Mouse (Mus musculus) 416B (cell line): ENCODE results near the gene Ago1.
A peak's percentile ranks its signal among the peaks of the same experiment; 100 is the strongest.

Source experiments
- DNase-seq: peaks from one replicate; pipeline ENCODE4 v3.0.0; 2011; ENCODE audit warnings: low read depth

The Ago1 gene

DNA sequence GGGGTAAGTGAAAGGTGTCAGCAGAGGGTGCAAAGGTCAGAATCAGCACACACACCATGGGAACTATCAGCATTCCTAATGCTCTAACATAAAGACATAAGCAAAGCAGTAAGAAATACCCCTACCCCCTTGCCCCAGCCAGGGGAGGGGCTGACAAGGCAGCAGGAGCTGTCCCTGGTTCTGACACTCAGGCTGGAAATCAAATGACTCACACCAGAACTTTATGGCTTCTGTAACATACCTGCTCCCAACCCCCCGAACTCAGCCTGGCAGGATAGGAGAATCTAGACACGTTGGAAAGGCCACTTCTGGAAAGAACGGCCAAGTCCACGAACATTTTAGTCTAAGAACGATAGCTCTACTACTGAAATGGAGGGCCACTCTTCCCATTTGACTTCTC lies 4.6 kb upstream of the Ago1 start:
- peak; percentile 36 for DNase-seq

DNA sequence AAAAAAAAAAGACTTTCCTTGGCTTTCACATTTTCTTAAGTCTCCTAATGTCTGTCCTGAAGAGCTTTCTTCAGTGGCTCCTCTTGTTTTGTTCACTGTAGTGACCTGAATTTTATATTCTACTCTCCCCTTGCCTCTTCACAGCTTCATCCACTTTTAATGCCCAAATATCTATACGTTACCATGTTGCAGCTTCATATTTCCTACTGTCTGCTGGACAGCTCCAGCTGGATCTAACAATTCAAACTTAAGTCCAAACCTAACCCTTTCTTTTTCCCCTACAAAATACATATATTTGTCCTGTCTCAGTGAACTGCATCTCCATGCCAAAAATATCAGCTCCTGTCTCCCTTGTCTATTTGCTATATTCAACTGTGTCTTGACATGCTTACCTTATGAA lies 951 bp upstream of the Ago1 start:
- DNase-seq, result peak; percentile 55

DNA sequence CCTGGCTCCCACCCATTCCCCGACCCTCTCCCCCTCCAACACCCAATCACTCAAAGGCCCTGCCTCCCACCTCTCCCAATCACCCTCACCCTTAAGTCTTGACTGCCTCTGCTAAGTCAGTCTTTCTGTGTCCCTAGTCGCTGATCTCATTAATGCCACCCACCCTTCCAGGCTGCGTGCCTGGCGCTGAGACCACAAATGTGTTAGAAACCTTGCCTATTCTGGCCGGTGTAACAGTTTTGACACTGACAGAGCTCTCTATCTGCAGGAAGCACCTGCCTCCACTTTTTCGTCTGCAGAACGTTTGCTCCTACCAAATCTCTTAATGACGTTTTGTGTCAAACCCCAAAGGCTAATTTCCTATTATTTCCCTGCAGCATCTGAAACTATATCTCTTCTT lies 542 bp upstream of the Ago1 start:
- peak; percentile 79 for DNase-seq

DNA sequence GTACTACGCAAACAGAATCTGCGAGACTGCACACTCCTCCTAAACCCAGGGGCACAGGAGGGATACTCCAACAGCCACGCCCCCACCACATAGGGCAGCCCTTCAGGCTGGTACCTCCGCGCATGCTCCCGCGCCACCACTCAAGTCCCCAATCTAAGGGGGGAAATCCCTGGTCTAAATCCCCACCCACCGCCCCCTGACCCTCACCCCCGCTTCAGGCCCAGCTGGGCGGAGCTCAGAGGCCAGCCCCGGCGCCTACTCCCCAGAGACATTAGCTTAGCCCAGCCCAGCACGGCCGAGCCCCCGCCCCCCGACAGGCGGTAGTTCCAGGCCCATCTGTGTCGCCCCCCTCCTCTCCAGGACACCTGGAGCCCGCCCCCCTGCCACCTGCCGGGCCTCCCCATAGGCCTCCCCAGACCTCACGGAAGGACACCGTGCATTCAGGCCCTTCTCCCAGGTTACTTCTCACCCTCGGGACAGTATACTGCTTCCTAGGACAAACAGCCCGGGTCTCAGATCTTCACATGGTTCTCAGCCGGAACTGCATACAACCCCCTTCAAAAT lies 580 bp downstream of the Ago1 start:
- peak; percentile 75 for DNase-seq

DNA sequence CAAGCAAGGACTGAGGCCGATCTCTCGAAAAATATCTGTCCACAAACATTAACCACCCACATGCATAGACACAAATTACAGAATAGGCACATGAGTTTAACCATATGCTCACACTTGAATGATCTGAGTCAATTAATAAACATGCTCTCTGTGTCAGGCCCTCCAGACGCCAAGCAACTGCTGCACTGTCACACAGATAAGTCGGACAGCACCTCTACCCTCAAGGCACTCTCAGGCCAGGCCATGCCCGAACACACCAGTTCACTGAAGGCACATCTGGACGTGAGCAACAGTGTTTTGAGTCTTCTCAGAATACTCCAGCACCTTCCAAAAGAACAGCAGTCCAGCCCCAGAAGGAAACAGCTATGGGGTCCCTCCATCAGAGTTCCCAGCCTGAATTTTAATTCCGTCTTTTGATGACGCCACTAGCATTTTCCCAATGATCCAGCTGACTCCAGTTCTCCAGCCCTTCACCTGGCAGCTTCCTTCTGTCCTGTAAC lies 2.1 kb downstream of the Ago1 start:
- DNase-seq, result no peak

DNA sequence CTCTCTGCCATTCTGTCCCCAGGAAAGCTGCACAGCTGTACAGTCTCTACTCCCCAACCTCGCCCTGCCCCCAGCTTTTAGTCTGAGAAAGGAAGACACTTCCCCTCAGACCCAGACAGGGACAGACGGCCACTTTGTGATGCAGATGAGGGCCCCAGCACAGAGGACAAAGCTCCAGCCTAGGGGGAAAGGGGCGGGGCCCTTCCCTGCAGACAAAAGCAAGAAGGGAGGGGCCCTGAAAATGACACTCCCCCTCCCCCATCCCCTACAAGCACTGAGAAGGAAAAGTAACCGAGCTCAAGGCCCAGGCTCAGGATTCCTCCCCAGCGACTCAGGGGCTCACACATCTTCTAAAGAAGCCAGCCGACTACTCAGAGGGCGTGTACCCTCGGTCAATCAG lies 2.5 kb downstream of the Ago1 start:
- peak; percentile 22 for DNase-seq

DNA sequence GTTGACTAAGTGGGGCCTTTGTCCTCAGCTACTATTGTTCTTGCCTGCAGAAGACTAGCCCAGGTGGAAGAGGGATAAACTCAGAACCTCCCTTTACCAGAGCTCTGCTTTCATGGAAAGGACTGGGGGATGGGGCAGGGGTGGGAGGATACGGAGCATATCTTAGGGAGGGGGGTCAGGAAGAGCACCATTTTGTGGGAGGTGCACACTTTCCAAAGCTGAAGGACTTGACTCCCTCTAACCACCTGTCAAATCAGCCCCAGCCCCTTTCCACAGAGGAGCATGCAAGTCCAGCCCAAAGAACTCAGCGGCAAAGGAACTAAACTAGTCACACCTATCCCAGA lies 3.5 kb downstream of the Ago1 start:
- DNase-seq, result no peak

DNA sequence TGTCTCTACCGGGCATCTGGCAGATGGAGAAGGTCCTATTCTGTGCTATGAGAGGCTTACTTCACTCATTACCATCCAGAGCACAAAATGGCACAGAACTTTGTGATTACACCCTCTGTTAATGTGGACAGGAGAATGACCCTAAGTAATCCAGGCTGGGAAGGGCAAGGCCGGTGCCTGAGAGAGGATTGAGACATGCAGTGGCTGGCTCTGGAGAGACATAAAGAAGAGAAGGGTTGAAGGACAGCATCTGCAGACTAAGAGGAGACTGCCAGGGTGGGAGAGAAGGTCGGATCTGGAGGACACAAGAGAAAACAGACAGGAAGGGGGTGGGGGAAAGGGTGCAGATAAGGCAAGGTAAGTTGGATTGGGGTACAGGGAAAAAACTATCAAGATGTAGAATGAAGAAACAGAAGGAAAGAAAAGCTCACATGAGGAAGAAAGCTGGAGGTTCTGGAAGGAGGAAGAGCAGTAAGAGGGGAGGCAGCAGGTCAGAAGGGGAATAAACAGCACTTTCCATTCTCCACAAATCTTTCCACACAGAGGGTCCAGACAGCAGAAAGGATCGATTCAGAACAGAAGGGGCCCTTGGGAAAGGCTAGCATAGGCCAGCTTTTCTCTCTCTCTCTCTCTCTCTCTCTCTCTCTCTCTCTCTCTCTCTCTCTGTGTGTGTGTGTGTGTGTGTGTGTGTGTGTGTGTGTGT lies 4.0 kb downstream of the Ago1 start:
- DNase-seq, result no peak

DNA sequence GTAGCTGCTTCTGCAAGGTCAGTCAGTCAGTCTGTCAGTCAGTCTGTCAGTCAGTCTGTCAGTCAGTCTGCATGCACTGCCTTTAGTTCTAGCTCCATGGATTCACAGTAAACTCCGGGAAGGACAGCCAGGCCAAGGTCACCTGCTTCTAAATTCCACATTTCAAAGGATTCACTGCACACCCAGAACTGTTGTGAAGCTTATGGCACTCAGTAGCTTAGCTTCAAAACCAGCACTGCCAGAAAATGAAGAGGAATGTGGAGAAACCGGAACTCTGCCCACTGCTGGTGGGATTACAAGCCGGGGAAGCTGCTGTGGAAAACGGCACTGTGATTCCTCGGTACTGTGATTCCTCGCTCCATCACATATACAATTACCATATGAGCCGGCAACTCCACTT lies 12.9 kb downstream of the Ago1 start:
- DNase-seq, result no peak

DNA sequence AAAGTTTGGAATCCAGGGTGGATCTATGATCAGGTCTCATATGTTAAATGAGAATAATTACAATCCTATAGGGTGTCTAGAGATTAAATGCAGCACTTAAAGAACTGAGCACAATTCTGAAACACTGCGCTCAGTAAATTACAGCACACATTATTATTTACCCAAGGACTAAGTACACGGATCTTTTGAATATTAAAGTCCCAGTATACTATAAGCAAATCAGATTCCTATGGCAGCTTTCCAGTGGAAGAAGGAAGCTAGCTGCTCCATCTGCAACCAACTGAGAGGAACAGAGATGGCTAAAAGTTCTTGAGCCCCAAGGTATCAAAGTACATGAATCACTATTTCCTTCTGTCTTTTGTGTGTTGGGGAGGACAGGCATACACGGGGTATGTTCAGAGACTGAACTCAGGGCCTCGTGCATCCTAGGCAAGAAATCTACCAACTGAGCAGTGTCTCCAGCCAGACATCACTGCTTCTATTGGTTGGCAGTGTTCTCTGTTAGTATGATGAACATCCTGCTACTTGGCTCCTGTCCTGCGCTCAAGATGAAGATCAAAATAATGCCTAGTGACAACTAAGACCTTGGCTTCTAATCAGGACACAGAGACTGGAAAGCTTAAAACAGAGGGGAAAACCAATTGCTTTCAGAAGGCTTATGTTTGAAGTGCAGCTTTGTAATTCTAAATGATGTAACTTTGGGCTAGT lies 13.7 kb downstream of the Ago1 start:
- DNase-seq, result no peak

DNA sequence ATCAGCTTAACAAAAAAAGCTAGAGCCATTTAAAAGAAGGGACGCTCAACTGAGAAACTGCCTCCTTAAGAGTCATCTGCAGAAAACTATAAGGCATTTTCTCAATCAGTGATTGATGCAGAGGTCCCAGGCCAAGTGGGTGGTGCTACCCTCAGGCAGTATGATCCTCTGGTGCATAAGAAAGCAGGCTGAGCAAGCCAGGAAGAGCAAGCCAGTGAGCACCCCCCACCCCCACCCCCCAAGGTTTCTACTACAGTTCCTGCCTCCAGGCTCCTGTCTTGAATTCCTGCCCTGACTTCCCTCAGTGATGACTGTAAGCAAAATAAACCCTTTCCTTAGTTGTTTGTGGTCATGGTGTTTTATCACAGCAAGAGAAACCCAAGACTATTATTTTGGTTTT lies 18.1 kb downstream of the Ago1 start:
- no peak for DNase-seq

DNA sequence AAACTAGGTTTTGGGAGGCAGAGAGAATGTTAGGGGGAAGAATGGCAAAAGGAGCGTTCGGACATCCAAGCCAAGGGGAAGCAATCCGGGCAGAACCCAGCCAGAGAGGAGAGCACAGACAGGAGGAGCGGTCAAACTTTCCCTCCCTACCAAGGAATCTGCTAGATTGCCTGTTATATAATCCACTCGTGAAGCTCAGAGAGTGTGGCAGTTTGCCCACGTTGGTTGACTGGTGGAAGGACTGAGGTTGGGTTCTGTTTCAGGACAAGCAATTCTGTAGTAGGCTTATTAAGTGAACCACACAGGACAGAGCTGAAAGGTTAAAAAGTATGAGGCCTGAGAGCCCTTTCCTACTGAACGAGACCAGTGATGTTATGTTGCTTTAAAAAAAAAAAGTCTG lies 21.3 kb downstream of the Ago1 start:
- no peak for DNase-seq

DNA sequence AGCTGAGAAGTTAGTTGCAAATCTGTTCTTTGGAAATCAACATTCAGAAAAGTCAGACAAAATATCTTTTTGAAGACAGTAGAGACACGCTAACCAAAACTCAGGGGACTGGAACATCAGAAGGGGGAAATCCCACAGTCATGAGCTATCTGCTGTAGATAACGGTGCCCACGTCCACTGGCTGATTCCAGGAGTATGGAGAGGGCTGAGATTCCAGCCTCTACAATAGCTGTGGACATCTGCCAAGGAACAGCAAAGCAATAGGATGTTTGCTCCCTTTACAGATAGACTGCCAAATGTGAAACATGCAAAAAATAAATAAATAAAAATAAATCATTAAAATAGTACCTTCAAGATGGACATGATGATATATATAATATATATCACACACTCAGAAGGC lies 23.9 kb downstream of the Ago1 start:
- DNase-seq, result no peak

DNA sequence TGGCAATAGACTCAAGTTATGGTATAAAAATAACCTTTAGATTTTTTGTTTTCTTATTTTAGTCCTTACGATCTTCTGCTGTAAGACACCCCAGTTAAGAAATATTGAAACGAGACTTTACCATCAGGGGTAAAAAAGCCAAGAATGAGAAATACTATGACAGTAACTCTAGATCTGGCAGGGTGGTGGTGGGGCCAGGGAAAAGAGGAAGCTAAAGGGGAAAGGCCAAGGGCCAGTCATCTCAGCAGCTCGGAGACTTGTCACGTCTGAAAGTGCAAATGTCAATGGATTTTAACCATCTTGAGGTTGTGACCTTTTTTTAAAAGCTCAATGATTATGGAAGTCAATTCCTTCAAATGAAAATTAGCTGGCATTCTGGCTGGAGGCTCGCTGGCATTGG lies 30.1 kb downstream of the Ago1 start:
- no peak for DNase-seq

DNA sequence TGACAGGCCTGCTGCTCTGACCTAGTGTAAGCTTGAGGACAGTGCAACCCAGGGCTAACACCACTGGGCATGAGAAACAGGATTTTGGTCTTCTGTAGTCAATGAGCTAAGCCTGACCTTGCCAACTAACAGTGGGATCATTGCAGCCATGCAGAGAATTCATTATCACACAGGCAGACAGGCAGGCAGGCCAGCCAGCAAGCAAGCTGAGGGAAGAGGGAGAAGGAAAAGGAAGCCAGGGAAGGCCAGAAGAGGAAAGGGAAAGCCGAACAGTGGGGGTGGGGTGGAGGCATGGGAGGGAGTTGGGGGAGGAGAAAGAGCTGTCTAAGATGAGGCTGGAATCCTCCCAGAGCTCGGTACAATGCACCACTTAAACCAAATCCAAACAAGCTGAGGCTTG lies 32.1 kb downstream of the Ago1 start:
- DNase-seq, result no peak

DNA sequence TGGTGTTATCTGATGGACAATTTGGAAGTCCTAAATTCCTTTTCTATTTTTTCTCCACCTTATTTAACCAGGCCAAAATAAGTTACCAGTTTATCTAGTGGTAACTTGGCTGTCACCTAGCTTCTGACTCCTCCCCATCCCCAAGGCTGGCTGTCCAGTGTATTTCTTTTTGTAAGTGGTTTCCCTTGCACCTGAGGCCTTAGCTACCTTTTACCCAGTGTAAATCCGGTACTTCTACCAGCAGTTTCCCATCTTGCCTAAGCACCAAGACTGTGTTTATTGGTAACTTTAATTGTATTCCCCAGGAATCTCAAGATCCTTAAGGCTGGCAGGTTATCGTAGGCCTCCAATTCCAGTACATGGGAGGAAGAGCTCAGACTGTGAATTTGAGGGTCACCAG lies 34.3 kb downstream of the Ago1 start:
- DNase-seq, result no peak

DNA sequence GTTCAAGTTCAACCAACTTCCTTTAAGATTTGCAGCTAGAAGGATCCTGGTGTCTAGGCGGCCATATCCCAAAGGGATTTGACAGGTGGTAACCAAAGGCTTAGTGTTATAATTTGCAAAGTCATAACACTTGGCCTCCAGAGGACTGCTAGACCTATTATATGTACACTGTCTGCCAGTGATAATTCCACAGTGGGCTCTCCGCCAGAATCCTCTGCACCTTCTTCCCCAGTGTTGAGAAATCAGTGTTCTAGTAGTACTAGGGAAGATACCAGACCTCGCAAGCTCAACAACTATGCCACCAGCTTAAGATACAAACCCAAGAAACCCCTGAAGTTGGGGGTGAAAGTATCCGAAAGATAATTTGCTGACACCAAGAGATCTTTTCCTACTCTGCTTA lies 35.2 kb downstream of the Ago1 start:
- no peak for DNase-seq

DNA sequence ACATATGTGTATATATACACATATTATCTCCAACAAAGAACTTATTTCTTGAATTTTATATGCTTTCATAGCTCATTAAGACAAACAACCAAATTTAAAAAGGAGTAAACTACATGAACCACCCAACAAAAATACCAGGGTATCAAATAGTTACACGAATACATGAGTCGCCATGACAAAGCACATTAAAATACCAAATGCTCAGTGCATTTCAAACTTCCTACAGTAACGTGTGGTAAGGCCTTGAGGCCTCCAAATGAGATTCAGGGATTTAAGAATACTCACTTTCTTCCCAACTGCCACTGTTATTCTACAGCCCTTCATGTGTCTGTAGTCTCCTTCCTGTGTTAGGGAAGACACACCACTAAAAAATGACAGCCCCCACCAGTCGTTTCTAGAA lies 36.6 kb downstream of the Ago1 start:
- peak; percentile 36 for DNase-seq

DNA sequence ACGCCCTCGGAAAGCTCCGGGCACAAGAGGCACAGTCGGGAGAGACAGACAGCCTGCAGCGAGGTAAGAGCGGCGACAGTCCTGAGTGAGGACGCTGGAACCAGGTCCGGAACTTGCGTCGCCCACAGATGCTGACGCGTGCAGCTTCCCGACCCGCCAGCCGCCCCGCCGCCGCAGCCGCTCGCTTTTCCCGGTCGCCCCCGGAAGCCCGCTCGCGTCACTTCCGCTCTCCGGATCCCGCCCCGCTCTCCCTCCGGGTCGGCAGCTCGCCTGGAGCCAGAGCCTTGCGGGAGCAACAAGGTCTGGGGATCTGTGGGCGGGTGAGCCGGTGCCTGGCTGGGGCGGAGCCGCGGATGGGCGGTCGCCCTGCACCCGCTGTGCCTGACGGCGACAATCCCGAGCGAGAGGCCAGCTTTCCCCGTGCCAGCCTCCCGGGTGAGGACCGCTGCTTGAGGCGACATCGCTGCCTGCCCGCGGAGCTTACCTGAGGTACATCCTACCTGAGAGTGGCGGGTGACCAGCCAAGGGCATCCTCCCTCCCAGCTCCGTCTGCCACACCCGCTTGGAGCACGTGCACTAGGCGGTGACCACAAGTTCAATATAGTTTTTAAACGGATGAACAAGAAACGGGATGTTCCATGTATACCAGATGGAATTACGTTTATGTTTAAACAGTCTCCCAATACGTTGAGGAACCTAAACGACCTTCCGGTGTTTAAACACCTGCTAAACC lies 38.9 kb downstream of the Ago1 start, which contains the start of gene Ago3:
Gene Ago3 (minus strand): TSS at position 210 of the 733 bp plus-strand sequence.
- peak; percentile 90 for DNase-seq

DNA sequence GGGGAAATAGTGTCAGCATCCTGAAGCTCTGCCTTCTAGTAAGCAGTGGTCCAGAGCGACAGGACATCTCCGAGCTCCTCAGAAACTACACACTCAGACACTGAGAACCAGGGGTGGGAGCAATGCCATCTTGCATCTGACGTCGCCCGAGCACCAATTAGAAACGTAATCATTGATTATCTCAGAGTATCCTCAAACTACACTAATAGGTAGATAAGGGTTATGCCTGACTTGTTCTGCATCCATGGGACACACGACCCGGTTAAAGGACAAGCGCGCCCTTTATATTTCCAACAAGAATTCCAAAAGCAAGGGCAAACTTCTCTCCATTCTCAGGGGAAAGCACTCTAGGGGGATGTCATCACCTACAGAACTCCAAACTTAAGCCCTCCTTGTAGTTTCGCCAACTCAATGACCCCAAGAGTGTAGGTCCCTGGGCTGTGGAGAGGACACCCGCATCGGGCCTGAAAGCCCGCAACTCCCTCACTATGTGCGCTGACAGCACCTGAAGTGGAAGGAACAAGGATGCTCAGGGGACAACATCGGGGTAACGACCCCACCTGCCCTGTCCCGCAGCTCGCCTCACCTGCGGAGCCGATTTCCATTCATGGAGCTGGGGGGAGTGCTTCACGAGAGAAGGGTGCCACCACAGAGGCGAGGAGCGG lies 39.6 kb downstream of the Ago1 start:
- no peak for DNase-seq

DNA sequence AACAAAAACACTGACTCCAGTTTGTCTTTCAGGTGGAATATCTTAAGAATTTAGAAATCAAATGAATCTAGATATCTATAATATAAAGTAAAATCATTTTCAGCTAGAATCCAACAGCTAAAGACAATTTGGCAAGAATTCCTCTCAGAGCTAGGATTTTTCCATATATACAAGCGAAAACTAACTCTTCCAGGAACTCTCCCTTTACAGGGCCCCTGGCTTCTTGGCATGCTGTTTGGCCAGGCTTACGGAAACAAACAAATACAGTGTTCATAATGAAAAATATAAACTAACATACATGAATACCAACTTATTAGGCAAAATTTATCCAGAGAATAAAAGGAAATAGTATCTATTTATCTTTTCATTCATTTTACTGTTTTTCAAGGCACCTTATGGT lies 44.5 kb downstream of the Ago1 start:
- DNase-seq, result no peak

DNA sequence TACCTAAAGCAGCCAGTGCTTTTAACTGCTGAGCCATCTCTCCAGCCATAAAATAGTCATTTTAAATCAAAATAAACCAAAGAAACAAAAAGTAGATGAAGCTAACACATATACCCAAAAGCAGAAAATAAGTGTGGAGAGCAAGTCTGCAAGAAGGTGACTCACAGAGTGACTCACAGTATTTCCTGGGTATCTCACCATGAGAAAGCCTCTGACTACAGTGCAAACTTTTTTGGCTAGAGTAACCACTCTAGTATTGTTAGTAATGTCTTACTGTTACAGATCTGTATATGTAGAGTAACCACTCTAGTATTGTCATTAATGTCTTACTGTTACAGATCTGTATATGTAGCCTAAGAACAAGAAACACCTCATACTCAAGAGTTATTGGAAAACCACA lies 52.7 kb downstream of the Ago1 start:
- peak; percentile 79 for DNase-seq
